Mouse (Mus musculus): Measurements from ENCODE around the gene Auh.

Auh gene

GRCm38 (mm10) chr13:52929209-52930171 is at the start of gene Auh:
Auh (minus strand) TSS chr13:52929681.
- DNase-seq (ENCODE audit: low spot score) = peak; percentile 88

DNA sequence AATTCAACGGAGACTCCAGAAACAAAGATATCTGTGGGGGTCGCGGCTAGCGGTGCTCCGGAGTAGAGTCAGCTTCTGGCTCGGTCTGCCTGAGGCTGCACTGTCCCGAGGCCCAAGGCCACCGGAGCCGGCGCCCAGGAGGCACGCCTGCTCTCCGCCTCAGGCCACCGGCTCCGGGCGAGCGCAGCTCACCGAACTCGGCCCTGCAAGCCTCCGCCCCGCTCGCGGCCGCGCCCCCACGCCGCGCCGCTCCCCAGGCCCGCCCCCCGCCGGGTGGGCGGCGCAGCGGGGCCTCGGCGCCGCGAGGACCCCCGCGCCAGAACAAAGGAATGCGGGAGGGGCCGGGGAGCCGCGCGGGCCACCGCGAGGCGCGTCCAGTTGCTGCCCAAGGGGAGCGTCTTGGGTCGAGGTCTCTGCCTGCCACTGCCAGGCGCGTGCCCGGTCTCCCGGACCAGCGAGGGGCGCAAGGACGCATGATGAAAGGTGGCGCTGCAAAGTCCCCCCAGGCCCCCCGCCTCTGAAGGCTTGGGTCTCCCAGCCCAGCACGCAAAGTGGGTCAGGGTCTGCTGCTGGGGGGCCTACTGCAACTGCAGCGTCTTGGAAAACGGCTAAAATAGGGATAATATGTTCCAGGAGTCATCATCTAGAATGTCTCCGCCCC is 49.0 kb upstream of the Auh start:
- DNase-seq (ENCODE audit: low spot score) = peak; percentile 43

DNA sequence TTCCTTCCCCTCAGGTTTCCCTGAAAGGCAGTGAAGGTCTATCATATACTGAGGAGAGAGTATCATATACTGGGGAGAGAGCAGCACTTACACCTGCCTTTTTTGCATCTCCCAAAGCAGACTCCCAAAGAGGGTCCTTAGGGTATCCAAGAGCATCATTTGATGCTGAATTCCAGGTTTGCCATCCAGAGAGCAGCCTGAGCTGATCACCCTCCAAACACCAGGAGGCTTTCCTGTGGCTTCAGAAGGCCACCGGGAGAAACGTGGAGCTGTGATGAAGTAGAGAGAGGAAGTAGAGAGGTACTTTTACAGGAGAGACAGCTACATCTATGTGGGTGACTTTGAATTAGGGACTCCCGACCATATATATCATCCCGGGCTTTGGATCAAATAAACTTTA is 48.3 kb upstream of the Auh start:
- no peak for DNase-seq (ENCODE audit: low spot score)

- DNase-seq (ENCODE audit: low spot score) = no peak
Measured at GRCm38 (mm10) chr13:52977221-52977609, 47.7 kb upstream of the Auh start.

GRCm38 (mm10) chr13:52976510-52977220 is 47.2 kb upstream of the Auh start:
- peak; percentile 61 for DNase-seq (ENCODE audit: low spot score)

DNA sequence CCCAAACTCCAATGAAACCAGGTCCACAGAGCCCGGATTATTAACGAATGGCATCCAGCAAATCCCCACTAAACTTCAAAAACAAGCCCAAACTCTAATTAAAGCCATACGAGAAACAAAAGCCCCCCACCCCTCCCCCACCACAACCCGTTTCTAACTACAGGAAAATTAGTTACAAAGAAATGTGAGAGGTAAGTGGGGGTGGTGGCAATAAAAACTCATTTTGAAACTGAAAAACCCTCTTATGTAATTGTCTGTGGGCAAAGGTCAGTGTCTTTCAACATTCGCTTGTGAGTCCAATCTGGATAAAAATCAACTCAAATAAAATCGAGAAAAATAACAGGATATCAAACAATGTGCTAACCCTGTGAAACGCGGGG is 46.6 kb upstream of the Auh start:
- no peak for DNase-seq (ENCODE audit: low spot score)

- DNase-seq (ENCODE audit: low spot score) = no peak
Measured at GRCm38 (mm10) chr13:52974676-52975075, 45.2 kb upstream of the Auh start.

- no peak for DNase-seq (ENCODE audit: low spot score)
Measured at GRCm38 (mm10) chr13:52973427-52973826, 43.9 kb upstream of the Auh start.

DNA sequence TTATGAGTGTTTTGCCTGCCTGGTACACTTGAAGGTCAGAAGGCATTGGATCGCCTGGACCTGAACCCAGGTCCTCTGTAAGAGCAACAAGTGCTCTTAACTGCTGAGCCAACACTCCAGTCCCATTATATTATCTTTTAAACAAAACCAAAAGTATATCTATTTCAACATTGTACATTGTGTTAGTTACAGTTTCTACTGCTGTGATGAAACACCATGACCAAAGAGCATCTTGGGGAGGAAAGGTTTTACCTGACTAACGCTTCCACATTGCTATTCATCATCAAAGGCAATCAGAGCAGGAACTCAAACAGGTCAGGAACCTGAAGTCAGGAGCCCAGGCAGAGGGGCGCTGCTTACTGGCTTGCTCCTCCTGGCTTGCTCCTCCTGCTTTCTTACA is 43.1 kb upstream of the Auh start:
- DNase-seq (ENCODE audit: low spot score) = no peak

- DNase-seq (ENCODE audit: low spot score) = no peak
Measured at GRCm38 (mm10) chr13:52970876-52971275, 41.4 kb upstream of the Auh start.

DNA sequence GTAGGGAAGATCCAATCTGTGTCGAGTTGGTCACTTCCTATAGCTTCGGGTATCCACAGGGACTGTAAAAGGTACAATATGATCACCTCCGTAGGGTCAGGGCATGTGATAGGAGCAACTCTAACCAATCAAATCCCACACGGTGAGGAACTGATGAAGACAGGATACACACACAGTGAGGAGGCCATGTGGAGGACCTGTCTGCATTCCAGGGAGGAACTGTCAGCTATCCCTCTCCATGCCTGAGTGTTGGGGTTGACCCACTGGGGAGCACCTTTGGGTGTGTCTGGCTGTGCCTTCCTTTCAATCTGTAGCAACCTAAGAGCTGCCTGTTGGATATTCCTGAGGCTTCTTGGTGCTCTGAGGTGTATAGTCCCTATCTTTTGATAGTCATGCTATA is 33.4 kb upstream of the Auh start:
- DNase-seq (ENCODE audit: low spot score) = no peak

- no peak for DNase-seq (ENCODE audit: low spot score)
Measured at GRCm38 (mm10) chr13:52962361-52962760, 32.9 kb upstream of the Auh start.

DNA sequence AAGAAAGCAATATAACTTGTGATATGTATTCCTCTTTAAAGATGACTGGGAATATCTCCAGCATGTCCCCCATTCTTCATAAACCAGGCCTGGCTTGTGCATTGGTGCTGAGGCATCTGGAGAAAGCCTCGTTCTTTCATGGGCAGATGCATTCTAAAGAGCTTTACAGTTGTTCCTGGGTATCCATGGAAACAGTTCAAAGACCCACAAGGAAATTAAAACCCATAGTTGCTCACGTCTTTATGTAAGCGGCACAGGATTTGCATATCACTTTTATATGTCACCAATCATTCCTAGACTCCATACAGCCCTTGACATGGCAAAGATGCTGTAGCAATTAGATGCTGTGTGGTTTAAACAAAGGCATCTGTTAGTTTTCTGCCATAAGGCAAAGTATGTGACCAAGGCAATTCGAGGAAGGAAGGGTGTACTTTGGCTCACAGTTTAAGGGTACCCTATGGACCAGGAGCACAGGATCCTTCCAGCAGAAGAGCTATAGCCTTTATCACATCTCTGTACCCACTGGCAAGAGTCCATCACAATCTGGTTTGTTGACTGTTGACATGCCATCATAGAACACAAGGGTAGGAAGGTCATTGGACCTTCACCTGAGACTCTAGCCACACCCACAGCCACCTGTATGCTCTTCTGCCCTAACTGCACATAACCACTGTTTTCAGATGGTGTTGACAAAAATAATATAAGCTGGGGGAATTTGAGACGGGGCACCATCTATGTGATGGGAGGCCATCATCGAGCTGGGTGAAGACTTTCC is 24.5 kb upstream of the Auh start:
- no peak for DNase-seq (ENCODE audit: low spot score)

DNA sequence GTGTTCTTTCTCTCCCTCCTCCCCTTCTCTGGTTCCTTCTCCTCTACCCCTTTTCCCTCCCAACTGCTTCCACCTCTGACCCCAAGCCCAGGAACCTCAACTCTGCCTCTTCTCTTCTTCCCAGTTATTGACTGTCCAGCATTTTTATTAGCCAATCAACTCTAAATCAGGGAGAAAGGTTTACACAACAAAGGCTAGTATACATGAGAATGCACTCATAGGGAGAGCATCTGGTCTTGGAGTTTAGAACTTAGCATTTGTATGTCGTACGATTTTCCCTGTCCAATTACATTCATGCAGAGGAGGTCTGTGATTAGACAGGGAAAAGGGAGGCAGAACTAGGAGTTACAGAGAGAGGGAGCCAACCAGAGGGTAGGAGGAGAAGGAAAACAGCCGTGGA is 19.7 kb upstream of the Auh start:
- DNase-seq (ENCODE audit: low spot score) = no peak

- no peak for DNase-seq (ENCODE audit: low spot score)
Measured at GRCm38 (mm10) chr13:52947545-52947944, 18.1 kb upstream of the Auh start.

DNA sequence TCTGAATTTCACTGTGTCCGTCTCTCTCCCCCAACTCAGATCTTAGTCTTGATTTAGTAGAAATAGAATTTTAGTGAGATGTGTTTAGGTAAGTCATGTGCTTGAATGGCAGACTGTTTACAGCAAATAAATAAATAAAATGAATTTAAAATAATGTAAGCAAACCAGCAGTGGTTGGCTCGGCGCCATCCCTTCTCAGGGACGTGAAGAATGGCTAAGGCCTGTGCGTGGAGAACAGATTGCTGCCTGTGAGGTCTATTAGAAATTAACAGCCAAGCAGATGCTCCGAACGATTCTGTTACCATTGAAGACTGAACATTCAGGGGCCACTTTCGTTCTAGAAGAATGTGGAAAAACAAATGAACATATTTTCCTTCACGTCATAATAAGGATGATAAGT is 16.3 kb upstream of the Auh start:
- DNase-seq (ENCODE audit: low spot score) = no peak

GRCm38 (mm10) chr13:52944116-52944515 is 14.6 kb upstream of the Auh start:
- DNase-seq (ENCODE audit: low spot score) = no peak

DNA sequence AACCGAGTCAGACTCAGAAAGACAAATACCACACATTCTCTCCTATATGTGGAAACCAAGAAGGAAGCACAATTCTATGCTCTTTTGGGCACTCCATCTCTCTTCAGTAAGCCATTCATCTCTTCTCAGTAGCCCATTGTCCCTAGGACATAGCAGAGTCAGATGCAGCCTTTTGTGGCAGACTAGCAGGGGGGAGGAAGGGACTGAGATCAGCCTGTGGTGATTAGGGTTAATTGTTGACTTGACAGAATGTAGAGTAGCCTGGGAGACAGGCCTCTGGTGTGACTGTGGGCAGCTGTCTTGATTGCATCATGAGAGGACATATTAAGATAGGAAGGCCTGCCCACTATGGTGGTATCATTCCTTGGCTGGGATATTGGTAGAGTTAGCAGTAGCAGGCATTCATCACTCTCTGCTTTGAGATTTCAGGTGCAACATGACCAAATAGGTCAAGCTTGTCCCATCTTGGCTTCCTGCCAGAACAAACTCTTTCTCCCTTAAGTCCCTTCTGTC is 13.5 kb upstream of the Auh start:
- no peak for DNase-seq (ENCODE audit: low spot score)

GRCm38 (mm10) chr13:52940956-52941355 is 11.5 kb upstream of the Auh start:
- DNase-seq (ENCODE audit: low spot score) = no peak

DNA sequence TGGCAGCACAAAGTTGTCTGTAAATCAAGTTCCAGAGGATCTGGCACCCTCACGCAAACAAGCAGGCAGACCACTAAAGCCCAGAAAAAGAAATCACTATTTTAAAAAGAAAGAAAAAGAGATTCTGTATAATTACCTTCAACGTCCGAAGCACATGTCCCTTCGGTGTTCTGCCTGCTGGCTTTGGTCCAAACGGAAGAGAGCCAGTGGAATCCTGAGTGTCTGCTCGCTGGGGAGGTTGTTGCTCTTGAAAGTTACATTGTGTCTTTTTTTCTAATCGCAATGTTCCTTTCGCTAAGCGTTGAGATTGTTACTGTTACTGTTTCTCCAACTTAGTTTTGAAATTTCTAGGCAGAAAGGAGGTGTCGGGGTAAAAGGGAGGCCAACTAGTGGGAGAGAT is 1.1 kb upstream of the Auh start:
- no peak for DNase-seq (ENCODE audit: low spot score)

GRCm38 (mm10) chr13:52928392-52928791 is 1.1 kb downstream of the Auh start:
- no peak for DNase-seq (ENCODE audit: low spot score)

DNA sequence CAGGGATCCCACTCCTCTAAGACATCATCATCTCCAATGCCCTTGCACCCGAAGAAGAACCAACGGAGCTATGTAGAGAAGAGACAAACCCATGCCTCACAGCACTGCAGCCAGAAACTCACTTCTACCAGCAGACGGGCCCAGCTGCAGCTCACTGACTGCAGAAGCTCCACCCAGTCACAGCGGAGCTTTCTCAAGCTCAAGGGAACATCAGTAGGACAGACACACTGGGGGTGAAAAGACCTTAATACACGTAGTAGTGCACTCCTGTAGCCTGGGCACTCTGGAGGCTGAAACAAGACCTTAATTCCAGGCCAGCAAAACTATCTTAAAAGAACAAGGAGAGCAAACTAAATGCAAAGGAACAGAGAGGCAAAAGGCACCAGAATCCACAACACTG is 5.0 kb downstream of the Auh start:
- DNase-seq (ENCODE audit: low spot score) = no peak
